Mouse (Mus musculus): ENCODE results near the gene Fcrlb. TPM values are rescaled to one million over a fixed set of nuclear protein-coding genes. Genes with fewer than 3 reads are reported as not detected.

Fcrlb gene
- total RNA-seq, 2 experiments from 2014 or later = not detected

DNA sequence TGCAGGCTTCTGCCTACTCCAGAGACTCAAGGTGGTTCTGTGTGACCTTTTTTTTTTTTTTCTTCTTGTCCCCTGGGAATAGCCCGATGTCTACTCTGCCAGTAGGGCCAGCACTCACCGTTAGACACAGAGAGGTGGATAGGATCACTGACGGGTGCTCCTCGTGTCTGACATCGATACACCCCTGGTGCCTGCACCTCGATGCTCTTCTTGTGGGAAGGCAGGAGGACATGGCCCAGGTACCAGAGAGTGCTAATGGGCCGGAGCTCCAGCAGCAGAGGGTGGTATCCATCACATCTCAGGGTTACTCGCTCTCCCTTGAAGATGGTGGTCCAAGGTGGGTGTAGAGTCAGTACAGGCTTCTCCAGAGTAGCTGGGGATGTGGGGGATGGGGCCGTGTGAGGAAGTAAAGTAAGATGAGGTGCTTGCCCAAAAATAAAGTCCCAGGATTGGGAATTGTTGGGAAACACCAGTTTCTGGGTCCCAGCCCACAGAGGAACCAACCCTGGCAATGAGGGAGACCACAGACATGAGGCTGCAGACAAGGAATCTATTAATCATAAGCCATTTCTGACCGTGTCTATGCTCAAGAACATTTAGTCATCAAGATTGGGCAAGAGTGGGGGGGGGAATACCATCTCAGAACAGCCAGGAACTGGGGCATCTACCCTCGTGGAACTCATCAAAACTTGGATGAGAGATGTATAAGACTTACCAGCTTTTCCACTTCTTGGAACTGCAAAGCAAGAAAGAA is 657 bp downstream of the Fcrlb start:
- ATAC-seq (replicated peaks; ENCODE audit: low FRiP score, poor library complexity, severe bottlenecking) = no peak

- no peak for ATAC-seq (replicated peaks; ENCODE audit: low FRiP score, poor library complexity, severe bottlenecking)
Observed at GRCm38 (mm10) chr1:170908341-170908740, 4.4 kb downstream of the Fcrlb start.

GRCm38 (mm10) chr1:170907456-170908191 is 5.1 kb downstream of the Fcrlb start:
- no peak for ATAC-seq (replicated peaks; ENCODE audit: low FRiP score, poor library complexity, severe bottlenecking)

GRCm38 (mm10) chr1:170907111-170907455 is 5.7 kb downstream of the Fcrlb start:
- no peak for ATAC-seq (replicated peaks; ENCODE audit: low FRiP score, poor library complexity, severe bottlenecking)

DNA sequence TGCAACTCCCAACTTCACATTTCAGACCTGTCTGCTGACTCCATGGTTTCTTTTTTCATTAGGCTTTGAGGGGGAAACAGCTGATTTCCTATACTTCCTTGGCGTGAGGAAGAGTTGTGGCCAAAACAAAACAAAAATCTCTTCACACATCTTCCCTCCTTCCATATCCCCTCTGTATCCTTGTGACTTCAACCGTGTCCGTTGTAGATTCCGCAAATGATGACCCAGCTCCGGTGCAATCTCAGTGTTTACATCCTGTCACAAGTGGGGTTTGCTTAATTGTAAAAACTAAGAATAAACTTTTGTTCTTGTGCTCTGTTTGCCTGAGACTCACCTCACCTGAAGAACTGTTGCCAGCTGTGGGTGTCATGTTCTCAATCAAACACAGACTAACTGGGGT is 9.3 kb downstream of the Fcrlb start:
- ATAC-seq (replicated peaks; ENCODE audit: low FRiP score, poor library complexity, severe bottlenecking) = no peak

DNA sequence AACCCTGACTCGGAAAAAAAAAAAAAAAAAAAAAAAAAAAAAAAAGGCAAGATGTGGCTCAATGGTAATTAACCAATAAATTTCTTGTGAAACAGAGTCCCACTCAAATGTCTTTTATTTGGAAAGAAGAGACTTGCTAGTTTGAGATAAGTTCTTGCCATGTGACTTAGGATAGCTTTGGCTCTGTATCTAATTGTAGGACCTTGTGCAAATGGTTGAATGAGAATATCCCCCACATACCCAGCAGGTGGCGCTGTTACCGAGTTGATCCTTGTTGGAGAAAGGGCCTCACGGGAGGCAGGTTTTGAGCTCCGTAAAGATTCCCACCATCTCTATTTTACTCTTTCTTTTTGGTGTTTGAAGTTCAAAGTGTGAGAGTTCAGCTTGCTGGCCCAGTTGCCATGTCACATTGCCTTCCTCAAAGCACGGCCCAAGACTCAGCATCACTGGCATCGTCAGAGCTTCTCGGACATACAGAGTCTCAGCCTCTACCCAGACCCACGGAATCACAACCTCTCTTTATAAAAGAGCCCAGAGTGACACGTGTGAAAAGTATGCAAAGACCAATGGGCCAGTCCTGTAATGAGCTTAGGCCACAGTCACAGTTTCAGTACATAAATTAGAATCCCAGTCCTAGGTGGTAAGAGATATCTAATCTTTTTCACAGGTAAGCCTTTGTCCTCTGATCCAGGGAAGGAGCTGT is 11.1 kb downstream of the Fcrlb start:
- peak; percentile 80 for ATAC-seq (replicated peaks; ENCODE audit: low FRiP score, poor library complexity, severe bottlenecking)

- ATAC-seq (replicated peaks; ENCODE audit: low FRiP score, poor library complexity, severe bottlenecking) = no peak; the same call in 1 of the 2 replicates
Observed at GRCm38 (mm10) chr1:170900799-170901467, 11.8 kb downstream of the Fcrlb start.

GRCm38 (mm10) chr1:170898413-170899075 is 14.2 kb downstream of the Fcrlb start:
- no peak for ATAC-seq (replicated peaks; ENCODE audit: low FRiP score, poor library complexity, severe bottlenecking)

DNA sequence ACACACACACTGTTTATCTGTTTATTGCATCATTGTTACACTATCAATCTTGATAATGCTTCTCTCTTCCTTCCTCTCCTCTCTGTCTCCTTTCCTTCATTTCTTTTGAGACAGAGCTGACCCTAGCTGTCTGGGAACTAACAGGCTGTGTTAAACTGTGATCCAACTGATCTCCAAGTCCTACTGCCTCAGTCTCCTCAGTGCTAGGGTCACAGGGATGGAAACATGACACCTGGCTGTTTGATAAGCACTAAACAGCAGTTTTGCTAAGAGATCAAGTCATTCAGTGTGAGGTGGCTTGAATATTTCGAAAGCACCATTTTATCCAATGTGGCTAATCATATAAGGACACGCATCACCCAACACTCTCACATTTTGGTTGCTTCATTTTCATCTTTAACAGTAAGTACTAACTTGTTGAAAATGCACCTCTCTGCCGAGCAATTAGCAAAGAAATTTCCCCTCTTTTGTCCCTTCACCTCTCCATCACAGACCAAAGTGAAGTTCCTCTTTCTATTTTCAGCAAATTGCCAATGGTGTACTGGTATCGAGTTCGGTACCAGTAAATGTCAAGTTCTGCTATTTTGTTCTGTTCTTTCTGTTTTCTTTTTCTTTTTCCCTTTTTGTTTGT is 16.0 kb downstream of the Fcrlb start:
- no peak for ATAC-seq (replicated peaks; ENCODE audit: low FRiP score, poor library complexity, severe bottlenecking)

DNA sequence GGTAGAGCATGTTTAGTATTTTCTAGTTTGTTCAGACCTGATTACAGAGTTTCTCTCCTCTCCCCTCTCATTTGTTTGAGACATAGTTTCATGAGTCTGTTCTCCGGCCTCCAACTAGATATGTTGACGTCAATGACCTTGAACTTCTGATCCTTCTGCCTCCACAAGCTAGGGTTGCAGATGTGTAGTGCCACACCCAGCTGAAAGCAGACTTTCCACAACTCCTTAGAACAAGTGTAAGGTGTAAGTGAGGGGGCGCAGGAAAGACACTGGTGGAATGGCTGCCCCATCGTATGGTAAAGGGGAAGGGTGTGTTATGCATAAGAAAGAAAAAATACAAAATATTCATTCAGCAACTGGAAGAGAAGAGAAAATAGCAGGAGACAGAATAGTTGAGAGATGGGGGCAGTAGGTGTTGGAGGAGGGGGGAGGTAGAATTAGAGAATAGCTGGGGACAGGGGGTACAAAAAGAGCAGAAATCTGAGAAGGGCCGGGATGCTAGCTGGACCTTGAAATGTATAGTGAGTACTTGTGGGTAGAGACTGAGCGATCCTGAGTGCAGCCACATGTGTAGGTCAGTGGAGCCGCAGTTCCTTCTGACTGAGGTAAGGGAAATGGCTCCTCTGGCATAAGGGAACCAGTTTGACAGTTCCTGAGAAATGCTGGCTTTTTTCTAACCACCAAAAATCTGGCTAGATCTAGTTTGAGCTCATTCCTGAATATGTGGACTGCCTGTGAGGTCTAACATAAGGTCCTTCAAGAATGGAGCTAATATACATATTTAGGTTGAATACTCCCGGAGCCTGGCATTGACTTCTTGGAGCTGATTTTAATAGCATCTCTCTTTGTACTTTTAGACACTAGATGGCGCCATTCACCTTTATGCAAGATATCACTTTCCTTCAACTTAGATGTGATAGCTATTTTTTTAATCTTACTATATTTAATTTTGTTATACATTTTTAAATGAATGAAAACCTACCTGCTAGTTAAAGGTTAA is 17.8 kb downstream of the Fcrlb start:
- no peak for ATAC-seq (replicated peaks; ENCODE audit: low FRiP score, poor library complexity, severe bottlenecking)

GRCm38 (mm10) chr1:170892279-170892678 is 20.5 kb downstream of the Fcrlb start:
- no peak for ATAC-seq (replicated peaks; ENCODE audit: low FRiP score, poor library complexity, severe bottlenecking)

GRCm38 (mm10) chr1:170891646-170892045 is 21.1 kb downstream of the Fcrlb start:
- no peak for ATAC-seq (replicated peaks; ENCODE audit: low FRiP score, poor library complexity, severe bottlenecking)

GRCm38 (mm10) chr1:170889310-170889709 is 23.4 kb downstream of the Fcrlb start:
- ATAC-seq (replicated peaks; ENCODE audit: low FRiP score, poor library complexity, severe bottlenecking) = no peak

GRCm38 (mm10) chr1:170886044-170886458 is 26.7 kb downstream of the Fcrlb start:
- no peak for ATAC-seq (replicated peaks; ENCODE audit: low FRiP score, poor library complexity, severe bottlenecking)

DNA sequence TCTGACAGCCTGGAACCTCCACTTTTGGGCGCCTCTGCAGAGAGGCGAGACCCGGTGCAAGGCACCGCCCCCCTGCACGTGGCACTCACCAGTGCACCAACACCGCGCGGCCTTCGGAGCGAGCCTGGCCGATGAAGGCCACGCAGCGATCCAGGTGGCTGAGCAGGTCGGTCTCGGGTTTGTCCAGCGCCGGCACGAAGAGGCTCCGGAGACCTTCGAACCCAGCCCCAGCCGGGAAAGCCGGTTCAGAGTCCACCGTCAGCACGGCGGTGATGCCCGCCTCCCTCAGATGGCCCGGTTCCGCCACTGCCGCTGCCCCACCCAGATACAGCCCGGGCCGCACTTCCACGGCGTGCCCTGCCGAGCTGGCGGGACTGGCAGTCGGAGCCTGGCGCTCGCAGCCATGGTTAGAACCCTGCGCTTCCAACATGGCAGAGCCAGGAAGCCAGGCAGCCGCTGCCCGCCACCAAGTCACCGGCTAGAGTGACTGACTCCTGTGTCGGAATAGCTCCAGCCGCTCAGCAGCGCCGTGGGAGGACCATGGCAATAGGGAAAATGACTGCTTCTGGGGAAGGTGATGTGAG is 27.7 kb downstream of the Fcrlb start, which contains the start of the genes Gm26620 and Dusp12:
Gm26620 (plus strand) TSS at position 88 of the 584 bp plus-strand sequence.
Dusp12 (minus strand) TSS at position 563 of the 584 bp plus-strand sequence.
- ATAC-seq (replicated peaks; ENCODE audit: low FRiP score, poor library complexity, severe bottlenecking) = peak; percentile 87

- no peak for ATAC-seq (replicated peaks; ENCODE audit: low FRiP score, poor library complexity, severe bottlenecking)
Observed at GRCm38 (mm10) chr1:170884390-170884789, 28.4 kb downstream of the Fcrlb start.

DNA sequence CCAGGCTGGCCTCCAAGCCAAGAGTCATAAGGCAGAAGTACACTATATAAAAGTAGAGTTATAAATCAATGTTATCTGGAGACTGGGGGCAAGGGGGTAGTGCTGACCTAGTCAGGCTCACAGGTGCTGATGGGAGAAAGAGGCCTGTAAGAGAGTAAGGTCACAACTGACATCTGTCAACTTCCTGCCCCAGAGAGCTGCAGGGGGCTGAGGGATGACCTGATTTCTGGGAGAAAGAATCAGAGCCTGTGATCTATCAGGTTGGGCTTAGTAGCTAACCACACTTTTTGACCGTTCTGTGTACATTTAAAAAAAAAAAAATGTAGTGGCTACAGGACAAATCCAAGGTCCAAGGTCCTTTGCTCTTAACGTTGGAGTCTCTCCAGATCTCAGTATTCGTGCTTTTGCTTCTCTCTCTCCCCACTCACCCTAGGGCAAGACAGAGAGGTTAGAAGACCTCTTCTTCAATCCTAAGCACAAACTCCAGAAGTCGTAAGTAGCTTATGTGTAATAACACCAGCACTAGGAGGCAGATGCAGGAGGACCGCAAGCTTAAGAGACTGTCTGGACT is 29.7 kb downstream of the Fcrlb start:
- no peak for ATAC-seq (replicated peaks; ENCODE audit: low FRiP score, poor library complexity, severe bottlenecking)
